Mouse (Mus musculus): Measurements from ENCODE around the gene Flii.

Gene Flii

DNA sequence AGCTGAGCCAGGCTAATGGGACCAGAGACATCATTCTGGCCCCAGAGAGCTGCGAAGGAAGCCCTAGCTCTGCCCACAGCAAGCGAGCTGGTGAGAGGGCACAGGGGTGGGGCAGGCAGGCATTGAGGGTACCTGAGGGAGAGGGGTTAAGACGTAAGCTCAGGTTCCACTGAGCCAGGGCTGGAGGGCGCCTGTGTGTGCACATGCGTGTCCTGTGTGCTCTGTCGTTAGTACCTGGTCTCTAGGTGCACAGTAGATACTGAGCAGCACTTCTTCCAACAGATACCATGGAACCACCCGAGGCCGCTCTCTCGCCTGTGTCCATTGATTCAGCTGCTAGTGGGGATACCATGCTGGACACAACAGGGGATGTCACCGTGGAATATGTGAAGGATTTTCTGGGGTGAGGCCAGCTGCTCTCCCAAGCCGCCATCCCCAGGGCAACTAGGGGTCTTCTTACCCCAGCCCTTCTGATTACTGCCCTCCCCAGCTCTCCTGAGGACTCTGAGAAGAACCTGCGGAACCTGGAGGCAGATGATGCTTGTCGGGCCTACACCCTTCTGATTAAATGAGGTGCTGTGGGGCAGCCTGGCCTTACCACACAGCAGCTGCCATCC is 14.3 kb downstream of the Flii start:
- peak; percentile 9 to 10 for DNase-seq

GRCm38 (mm10) chr11:60712040-60712439 is 15.0 kb downstream of the Flii start:
- DNase-seq: peak; percentile 5 to 11

DNA sequence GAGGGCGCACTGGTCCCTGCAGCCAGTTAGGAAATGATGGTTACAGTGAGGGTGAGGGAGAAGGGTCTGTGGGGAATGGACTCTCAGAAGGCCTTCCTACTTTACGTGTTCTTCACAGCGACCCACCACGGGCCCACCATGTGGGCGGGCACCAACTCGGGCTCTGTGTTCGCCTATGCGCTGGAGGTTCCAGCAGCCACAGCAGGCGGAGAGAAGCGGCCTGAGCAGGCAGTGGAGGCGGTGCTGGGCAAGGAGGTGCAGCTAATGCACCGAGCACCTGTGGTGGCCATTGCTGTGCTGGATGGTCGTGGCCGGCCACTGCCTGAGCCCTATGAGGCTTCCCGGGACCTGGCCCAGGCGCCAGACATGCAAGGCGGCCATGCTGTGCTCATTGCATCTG is 15.8 kb downstream of the Flii start:
- peak; percentile 4 to 20 for DNase-seq

GRCm38 (mm10) chr11:60709481-60710465 is 17.3 kb downstream of the Flii start:
- DNase-seq: peak; percentile 3 to 11

DNA sequence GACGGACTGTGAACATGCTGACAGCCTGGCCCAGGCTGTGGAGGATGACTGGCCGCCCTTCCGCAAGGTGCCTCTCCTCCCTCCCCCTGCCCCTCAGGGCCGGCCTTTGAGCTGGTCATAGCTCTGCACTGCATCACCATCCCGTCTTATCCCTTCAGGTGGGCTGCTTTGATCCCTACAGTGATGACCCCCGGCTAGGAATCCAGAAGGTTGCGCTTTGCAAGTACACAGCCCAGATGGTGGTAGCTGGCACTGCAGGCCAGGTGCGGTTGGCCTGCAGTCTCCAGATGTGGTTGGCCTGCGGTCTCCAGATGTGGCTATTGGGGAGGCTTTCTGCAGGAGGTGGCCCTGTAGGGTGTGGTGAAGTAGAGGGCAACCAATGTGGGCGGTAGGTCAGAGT is 18.4 kb downstream of the Flii start:
- peak; percentile 5 to 8 for DNase-seq

DNA sequence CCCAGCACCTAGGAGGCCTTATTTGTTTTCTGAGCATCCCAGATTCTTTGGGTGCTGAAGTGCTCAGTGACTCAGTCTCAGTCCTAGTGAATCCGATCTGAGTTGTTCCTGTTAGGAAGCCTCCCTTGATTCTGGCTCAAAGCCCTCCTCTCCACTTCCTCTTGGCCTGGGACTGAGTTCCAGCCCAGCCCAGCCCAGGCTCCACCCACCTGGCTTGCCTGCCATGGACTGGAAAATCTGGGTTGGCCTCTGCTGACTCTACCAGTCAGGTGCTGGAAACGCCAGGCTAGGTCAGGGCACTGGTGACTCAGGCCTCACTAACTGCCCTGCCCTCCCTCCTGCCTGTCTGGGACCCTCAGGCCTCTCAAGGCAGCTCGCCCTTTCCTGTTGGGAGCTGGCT is 19.4 kb downstream of the Flii start:
- peak; percentile 45 to 61 for DNase-seq

GRCm38 (mm10) chr11:60706696-60707480 is 20.2 kb downstream of the Flii start:
- peak; percentile 5 to 13 for DNase-seq

DNA sequence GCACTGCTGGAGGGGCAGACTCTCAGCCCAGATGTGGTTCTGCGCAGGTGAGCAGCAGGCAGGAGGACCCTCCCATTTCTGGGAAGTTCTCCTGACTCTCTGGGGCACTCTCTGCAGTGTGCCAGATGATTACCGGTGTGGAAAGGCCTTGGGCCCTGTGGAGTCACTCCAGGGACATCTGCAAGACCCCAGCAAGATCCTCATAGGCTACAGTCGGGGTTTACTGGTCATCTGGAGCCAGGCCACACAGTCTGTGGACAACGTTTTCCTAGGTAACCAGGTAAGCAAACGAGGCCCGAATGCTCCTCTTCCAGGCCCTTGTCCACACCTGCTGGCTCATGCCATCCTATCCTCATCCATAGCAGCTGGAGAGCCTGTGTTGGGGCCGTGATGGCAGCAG is 21.0 kb downstream of the Flii start:
- DNase-seq: peak in 1 of 2 experiments; percentile 4

DNA sequence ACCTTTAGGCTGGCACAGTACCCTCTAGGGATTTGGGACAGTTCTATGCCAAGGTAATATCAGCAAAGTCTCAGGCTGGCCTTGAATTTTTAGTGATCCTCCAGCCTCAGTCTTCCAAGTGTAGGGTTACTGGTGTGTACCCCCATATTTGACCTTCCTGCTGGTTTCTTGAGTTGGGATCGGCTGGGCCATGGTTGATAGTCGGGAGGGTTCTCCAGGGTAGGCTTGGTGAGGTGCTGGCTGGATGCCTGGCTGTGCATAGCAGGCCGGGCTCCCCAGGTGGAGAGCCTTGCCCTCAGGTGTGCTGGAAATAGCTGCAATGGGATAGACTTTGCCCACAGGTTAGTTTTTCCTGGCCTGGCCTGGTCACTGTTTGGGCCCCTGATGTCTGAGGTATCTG is 21.8 kb downstream of the Flii start:
- peak in 1 of 2 experiments; percentile 18 for DNase-seq

DNA sequence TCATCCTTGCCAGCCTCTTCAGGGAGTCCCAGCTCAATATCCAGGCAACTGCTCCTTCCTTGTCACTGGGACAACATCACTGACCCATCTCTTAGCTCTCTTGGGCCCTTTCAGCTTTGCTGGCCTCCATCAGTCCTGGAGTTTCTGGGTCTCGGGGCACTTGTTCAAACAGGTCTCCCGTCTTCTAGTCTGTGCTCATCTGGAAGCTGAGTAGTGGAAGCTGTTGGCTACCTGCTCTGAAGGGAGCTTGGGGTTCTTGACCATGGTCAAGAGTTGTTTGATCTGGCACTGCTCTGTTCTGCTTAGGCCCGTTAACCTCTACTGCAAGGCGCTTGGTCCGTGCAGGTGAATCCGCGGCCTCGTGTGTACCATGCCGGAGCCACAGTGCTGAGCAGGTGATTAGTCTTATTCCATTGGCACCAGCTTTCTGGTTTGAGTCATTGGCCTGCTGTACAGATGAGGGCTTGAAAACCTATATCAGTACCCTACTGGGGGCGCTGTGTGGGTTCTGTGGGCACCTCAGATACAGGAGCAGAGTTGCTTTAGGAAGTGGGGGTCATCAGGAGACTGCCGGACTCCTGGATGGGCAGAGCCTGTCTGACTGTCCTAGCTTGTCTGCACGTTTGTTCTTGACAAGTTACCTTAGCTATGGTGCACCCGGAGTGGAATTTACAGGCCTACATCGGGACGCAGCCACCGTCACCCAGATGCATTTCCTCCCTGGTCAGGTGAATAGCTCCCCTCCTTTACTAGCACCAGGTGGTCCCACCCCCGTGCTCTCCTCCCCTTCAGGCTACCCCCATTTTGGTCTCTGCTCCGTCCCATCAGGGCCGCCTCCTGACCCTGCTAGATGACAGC is 22.8 kb downstream of the Flii start:
- peak; percentile 11 to 31 for DNase-seq

DNA sequence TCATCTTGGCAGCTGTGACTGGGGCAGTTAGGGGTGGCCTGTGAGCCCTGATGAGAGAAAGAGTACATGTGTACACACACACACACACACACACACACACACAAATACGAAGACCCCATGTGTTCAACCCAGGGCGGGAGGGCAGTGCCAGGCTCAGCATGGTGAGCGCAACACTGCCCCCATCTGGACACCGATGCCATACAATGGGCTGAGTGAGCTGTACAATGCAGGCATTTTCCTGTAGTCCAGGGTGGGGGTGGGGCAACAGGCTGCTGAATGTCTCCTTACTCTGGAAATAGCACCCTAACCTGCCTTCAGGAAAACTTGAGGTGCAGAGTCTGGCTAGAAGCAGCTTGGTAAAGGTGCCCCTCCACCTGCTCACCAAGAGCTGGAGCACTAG is 23.9 kb downstream of the Flii start:
- DNase-seq: peak; percentile 59 to 82

- DNase-seq: peak in 1 of 2 experiments; percentile 20
Measured at GRCm38 (mm10) chr11:60701611-60702010, 25.5 kb downstream of the Flii start.

DNA sequence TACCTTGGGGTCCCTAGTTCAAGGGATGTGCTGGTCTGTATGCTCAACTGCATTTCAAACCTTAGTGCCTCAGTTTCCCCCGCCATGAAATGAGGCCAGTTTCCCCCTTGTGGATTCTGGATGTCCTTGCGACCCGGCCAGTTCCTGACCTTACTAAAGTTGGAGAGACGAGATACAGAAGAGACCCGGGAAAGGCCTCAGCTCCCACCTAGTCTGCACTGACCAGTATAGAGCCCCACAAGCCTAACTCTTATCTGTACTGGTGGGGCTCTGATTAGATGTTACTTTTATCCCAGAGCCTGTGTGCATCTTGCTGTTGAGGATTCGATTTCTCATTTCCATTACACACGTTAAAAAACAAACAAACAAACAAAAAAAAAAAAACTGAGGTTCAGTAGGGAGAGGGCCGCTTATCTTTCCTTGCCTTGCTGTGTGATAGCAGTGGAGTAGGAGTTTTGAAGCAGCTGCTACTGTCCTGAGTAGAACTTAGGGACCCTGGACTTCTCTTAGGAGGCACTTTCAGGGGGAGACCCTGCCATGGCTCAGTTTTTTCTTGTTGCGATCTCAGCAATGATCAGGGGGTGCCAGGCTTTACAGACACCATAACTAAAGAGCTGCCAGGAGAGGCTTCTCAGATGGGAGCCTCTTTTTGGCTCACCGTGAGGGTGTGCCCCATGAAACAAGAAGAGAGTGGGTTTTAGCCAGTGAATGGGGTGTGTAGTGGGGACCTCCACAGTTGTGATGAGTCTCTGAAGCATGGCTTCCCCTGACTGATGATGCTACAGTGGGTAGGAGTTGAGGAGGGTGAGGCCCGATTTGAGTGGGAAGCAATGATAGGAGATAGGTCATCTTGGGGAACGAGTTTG is 26.5 kb downstream of the Flii start:
- DNase-seq: peak in 1 of 2 experiments; percentile 14

GRCm38 (mm10) chr11:60699524-60700075 is 27.5 kb downstream of the Flii start, which contains the start of gene Llgl1:
TSS of gene Llgl1 (plus strand) at chr11:60699723.
- peak; percentile 90 to 95 for DNase-seq

GRCm38 (mm10) chr11:60698806-60699523 is 28.1 kb downstream of the Flii start:
- peak; percentile 27 to 53 for DNase-seq

GRCm38 (mm10) chr11:60697561-60697960 is 29.5 kb downstream of the Flii start:
- peak in 1 of 2 experiments; percentile 8 for DNase-seq

GRCm38 (mm10) chr11:60696165-60696564 is 30.9 kb downstream of the Flii start:
- DNase-seq: no peak
